Comparison of ENCODE assay signal across 8 mouse cellular contexts in the genomic region with DNA sequence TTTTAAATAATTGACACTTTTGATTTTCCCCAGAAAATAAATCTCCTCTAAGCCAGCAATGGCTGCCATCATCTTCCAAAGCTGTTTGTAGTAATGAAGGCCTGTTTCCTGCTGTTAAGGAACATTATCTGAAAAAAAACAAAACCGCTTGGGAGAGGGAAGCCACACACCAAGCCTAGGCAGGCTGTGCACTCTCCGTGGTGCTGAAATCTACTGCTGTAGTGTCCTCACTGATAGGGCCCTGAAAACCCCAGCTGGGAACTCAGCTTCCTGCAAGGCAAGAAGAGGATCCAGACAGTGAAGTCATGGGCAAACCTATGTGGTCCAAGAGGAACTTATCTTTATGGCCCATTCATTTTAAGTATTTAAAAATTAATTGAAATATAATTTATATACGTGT.
DNase-seq lines count a peak whose midpoint lies in the region; ATAC-seq and TF ChIP-seq lines count a peak whose summit lies in the region.

No protein-coding gene starts in this region.

- no peak overlapping the region for H3K4me2 ChIP-seq in forebrain, postnatal 0 days (ENCODE audit: low read depth)

- H3K27ac ChIP-seq in gastrocnemius, adult 2 months, result no peak overlapping the region
- no peak overlapping the region for H3K27ac ChIP-seq in forebrain, postnatal 0 days (ENCODE audit: low read depth, low read length)

- intact Hi-C loops in gastrocnemius, adult 2 months (cut with DNase I), result no loop called here

- TF ChIP-seq CTCF in gastrocnemius, adult 2 months (IDR thresholded peaks at IDR 0.05), result no peak
- TF ChIP-seq CTCF in forebrain, postnatal 0 days (IDR thresholded peaks at IDR 0.05; ENCODE audit: low read depth), result no peak

- no peak for ATAC-seq in erythroid progenitor cell, adult 5-6 weeks (replicated peaks; ENCODE audit: low FRiP score, poor library complexity, severe bottlenecking)
- ATAC-seq in forebrain, postnatal 0 days, result no peak

- no peaks in the 10 kb centered on the region for H3K36me3 ChIP-seq in forebrain, postnatal 0 days (ENCODE audit: insufficient read depth)

- DNase-seq in gastrocnemius, postnatal 10 days, result peak; percentile 23
- no peak for DNase-seq in gastrocnemius, adult 2 months
- peak; percentile 39 for DNase-seq in urinary bladder, postnatal 14 days (ENCODE audit: low spot score)
- no peak for DNase-seq in urinary bladder, adult 2 months (ENCODE audit: low spot score)
- peak; percentile 17 to 75 for DNase-seq in kidney, postnatal 36 days
- DNase-seq in cerebellum, adult 11-12 months, result no peak
- DNase-seq in forebrain, postnatal 0 days, result no peak

- 18% methylated on average over 3 of the region's 3 CpGs for WGBS in forebrain, postnatal 0 days

- no peak overlapping the region for H3K9ac ChIP-seq in forebrain, postnatal 0 days

- H3K27me3 ChIP-seq in forebrain, postnatal 0 days (ENCODE audit: insufficient read depth, low read length), result no peaks in the 10 kb centered on the region

- H3K9me3 ChIP-seq in forebrain, postnatal 0 days (ENCODE audit: low read length), result no peaks in the 10 kb centered on the region

- H3K4me1 ChIP-seq in forebrain, postnatal 0 days (ENCODE audit: insufficient read depth), result no peaks in the 10 kb centered on the region

- no peak overlapping the region for H3K4me3 ChIP-seq in gastrocnemius, adult 2 months
- no peak overlapping the region for H3K4me3 ChIP-seq in forebrain, postnatal 0 days (ENCODE audit: low read depth, low read length)

Comparison
In these comparisons a context has a peak if more than half of its experiments do, and no peak if none do; other contexts are left out.
1. DNase-seq: peak in gastrocnemius, postnatal 10 days (single experiment), urinary bladder, postnatal 14 days (single experiment) and kidney, postnatal 36 days (2 of 2); none in gastrocnemius, adult 2 months (single experiment), urinary bladder, adult 2 months (single experiment), cerebellum, adult 11-12 months (single experiment) and forebrain, postnatal 0 days (single experiment).